Mouse (Mus musculus) heart, postnatal 36 days (tissue): ENCODE measurements around the gene Tceanc. TPM values are rescaled to one million over a fixed set of nuclear protein-coding genes. Genes with fewer than 3 reads are reported as not detected.
A peak's percentile ranks its signal among the peaks of the same experiment; 100 is the strongest.

Source experiments
- DNase-seq, 2 experiments: peaks; one replicate each; pipeline ENCODE4 v3.0.0; 2021 to 2022
- intact Hi-C: fragments of 180-260 bp; cut with DNase I; formaldehyde crosslinking; loops from one replicate; pipeline ENCODE4 v1.15.1; 2025
- total RNA-seq, 2 experiments: library from RNA; stranded (reverse); gene quantifications; 2 replicates each; pipeline ENCODE4 v1.2.3; 2021

Tceanc gene
- total RNA-seq, 2 experiments from 2014 or later, result 2.4 to 3.6 TPM

DNA sequence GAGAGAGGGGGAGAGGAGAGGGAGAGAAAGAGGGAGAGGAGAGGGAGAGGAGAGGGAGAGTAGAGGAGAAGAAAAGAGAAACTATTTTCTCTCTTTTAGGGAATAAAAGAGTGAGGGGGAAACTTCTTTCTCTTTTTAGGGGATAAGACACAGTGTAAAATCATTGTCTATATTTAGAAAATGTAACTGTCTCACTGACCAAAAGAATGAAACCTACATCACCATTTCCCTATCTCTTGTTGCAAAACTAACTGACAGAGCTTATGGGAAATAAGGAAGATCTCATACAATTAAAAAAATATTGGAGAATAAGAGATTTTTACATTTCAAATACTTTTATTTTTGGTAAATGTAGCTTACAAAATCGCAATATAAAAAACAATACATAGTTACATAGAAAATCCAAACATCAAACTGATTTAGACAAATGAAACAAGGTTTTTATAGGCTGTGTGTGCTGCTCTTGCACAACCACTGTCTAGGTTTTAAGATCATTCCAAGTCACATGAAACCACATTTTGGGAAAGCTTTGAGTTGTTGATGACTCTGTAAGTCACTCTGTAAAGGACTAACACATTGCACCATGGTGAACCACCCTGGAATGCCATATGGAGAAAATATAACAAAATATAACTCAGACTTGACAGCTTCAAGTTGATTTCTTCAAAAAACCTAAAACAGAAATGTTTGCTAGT lies 18.7 kb downstream of the Tceanc start:
- DNase-seq, result no peak
- intact Hi-C loops, result no loop called here

DNA sequence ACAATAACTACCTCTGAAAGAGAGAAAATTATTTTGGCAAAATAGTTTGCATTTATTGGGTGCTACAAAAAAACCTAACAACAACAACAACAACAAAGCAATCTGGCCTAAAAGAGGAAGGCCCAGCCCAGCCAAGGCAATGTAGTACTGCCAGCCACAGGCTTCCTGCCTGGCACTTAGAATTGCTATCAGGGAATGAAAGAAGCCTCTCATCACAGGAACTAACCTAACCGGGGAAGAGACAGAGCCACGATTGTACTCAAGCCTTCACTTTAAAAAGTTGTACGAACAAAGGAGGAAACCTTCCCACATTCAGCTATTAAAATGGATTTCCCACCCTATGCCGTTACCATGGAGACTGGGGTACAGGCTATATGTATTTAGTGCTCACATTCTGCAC lies 20.6 kb downstream of the Tceanc start:
- intact Hi-C loops, result no loop called here
- no peak for DNase-seq

GRCm38 (mm10) chrX:166495052-166495451 lies 23.3 kb downstream of the Tceanc start:
- intact Hi-C loops, result no loop called here
- no peak for DNase-seq

- peak; percentile 88 to 92 for DNase-seq
- intact Hi-C loops, result loop anchor here (2.0 kb wide), 1 partner anchor 31 kb away; no protein-coding TSS in a partner anchor
These were observed 38.9 kb downstream of the Tceanc start, which contains the start of gene Rab9 for GRCm38 (mm10) chrX:166479365-166479983. TSS of gene Rab9 (minus strand) at chrX:166479867.

- intact Hi-C loops, result loop anchor here (2.0 kb wide), 1 partner anchor 32 kb away; no protein-coding TSS in a partner anchor
- peak in 1 of 2 experiments; percentile 5 for DNase-seq
These were observed 39.6 kb downstream of the Tceanc start for GRCm38 (mm10) chrX:166478631-166479364.

DNA sequence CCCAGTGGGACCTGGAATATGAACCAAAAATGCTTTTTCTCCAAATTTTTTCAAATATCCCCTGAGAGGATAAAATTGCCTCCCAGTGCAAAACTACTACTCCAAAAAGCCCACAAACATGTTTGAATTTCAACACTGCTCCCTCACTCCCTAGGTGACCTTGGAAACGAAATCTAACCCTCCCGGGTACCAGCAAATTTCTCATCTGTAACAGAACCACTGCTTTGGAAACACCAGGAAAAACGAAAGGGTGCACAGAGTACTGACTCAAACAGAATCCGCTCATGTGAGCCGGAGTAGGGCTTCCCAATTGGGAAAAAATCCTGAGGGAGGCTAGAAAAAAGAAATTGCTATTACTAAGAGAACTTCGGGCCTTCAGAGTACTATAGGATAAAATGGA lies 41.0 kb downstream of the Tceanc start:
- DNase-seq, result no peak
- intact Hi-C loops, result no loop called here

DNA sequence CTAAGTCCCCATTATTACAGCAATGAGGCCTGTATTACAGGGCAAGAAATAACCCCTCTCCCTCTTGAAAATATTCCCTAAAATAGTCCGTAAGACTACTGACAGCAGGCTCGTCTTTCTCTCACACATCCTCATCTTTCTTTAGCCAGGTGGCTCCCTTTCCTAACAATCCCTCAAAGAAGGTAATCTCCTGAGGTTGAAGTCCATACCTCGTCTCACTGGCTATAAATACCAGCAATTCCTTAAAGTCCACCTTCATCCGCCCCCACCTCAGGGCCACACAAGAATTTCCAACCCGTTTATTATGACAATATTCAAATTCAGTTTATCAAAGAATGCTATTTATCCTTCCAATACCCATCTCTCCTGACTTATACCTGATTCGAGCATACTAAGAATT lies 45.8 kb downstream of the Tceanc start:
- DNase-seq, result no peak
- intact Hi-C loops, result no loop called here

GRCm38 (mm10) chrX:166468321-166468720 lies 50.0 kb downstream of the Tceanc start:
- no peak for DNase-seq
- intact Hi-C loops, result no loop called here

GRCm38 (mm10) chrX:166455525-166455924 lies 62.8 kb downstream of the Tceanc start:
- no peak for DNase-seq
- intact Hi-C loops, result no loop called here

- DNase-seq, result no peak
- intact Hi-C loops, result no loop called here
These were observed 64.0 kb downstream of the Tceanc start for GRCm38 (mm10) chrX:166454331-166454730.

DNA sequence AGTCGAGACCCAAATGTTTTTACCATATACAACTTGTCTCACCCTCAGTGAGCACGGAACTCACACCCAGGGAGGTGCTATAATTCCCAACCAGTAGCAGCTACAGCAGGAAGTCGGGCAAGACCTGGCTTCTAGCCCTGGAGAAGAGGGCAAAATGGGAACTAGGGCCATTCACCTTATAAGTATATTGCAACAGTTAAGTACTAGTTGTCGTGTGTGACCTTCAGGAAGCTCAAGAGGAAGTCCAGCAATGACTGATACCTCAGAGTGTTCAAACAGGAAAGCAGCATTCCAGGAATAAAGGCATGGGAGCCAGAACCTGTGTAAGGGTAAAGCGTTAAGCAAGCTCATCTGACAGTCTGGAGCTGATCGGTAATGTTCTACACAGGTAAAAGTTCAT lies 64.8 kb downstream of the Tceanc start:
- intact Hi-C loops, result no loop called here
- no peak for DNase-seq

Other genes with a start within 250 kb of the Tceanc start
- 10 to 100 TPM; 14.8 to 16.6 TPM for gene Trappc2, start 78.0 kb downstream of the Tceanc start, total RNA-seq
- 1 to 10 TPM; 3.7 to 5.3 TPM for gene Ofd1, start 77.9 kb downstream of the Tceanc start, total RNA-seq
- gene Rab9, start 38.7 kb downstream of the Tceanc start, total RNA-seq, result 10 to 100 TPM; 24.3 to 33.7 TPM
- under 1 TPM; 0.39 to 0.41 TPM for gene Egfl6, start 67.2 kb upstream of the Tceanc start, total RNA-seq